Mouse (Mus musculus) heart, embryonic 16.5 days (tissue): ENCODE measurements around the gene Ccdc74a. TPM values are rescaled to one million over a fixed set of nuclear protein-coding genes. Genes with fewer than 3 reads are reported as not detected.

Source experiments
- ATAC-seq: fragments of 200-750 bp; cut with Nextera tagmentation; replicated peaks from 2 replicates; pipeline ENCODE4 v1.8.0; 2017; ENCODE audit warnings: moderate number of reproducible peaks; ENCODE audit not compliant: insufficient read depth, low FRiP score; ENCODE audit errors: extremely low read depth
- H3K27ac ChIP-seq: fragments of 300-500 bp; sonication (generic); 2 replicates; pipeline ENCODE4 v1.5.1; 2014; ENCODE audit warnings: mild to moderate bottlenecking, low read length, control low read depth, moderate library complexity
- H3K27me3 ChIP-seq: fragments of 300-500 bp; sonication (generic); 2 replicates; pipeline ENCODE4 v1.6.1; 2014; ENCODE audit warnings: low read length, mixed read lengths; ENCODE audit not compliant: control insufficient read depth, insufficient read depth
- H3K36me3 ChIP-seq: fragments of 300-500 bp; sonication (generic); 2 replicates; pipeline ENCODE4 v1.6.1; 2014; ENCODE audit not compliant: control insufficient read depth, insufficient read depth
- H3K4me1 ChIP-seq: fragments of 300-500 bp; sonication (generic); 2 replicates; pipeline ENCODE4 v1.6.1; 2014; ENCODE audit warnings: low read length, mixed read lengths; ENCODE audit not compliant: control insufficient read depth, insufficient read depth
- H3K4me2 ChIP-seq: fragments of 300-500 bp; sonication (generic); 2 replicates; pipeline ENCODE4 v1.6.1; 2014; ENCODE audit warnings: low read depth, mild to moderate bottlenecking, control low read depth, low read length
- H3K4me3 ChIP-seq: fragments of 300-500 bp; sonication (generic); 2 replicates; pipeline ENCODE4 v1.5.1; 2014; ENCODE audit warnings: mild to moderate bottlenecking, control low read depth, low read length
- H3K9ac ChIP-seq: fragments of 300-500 bp; sonication (generic); 2 replicates; pipeline ENCODE4 v1.6.1; 2014; ENCODE audit warnings: low read length, control low read depth
- H3K9me3 ChIP-seq: fragments of 300-500 bp; sonication (generic); replicated peaks from 2 replicates; pipeline ENCODE4 v1.6.1; 2016; ENCODE audit warnings: low read length; ENCODE audit not compliant: control insufficient read depth
- WGBS: fragments of 180-500 bp; shearing (Covaris S2); extraction: QIAGEN DNeasy Blood & Tissue Kit; methylation state at CpG from one replicate; pipeline ENCODE4 v1.1.7; 2014; 5-methylcytosine and 5-hydroxymethylcytosine counted together
- polyA plus RNA-seq: library from polyadenylated mRNA; unstranded; fragments of >200 nt; fragmentation: Nextera tagmentation; extraction: Ambion mirVana; gene quantifications from 2 replicates; pipeline ENCODE4 v1.2.1, GENCODE M21; 2015

The Ccdc74a gene
- polyA plus RNA-seq, 1 experiment from 2014 or later: 4.3 TPM

GRCm38 (mm10) chr16:17649925-17650605, 3.8 kb downstream of the Ccdc74a start:
- no peaks in the 10 kb centered on the region for H3K9me3 ChIP-seq
- no peak overlapping the region for H3K4me3 ChIP-seq
- H3K4me2 ChIP-seq: no peak overlapping the region
- peaks cover 12% of the 10 kb centered on the region for H3K4me1 ChIP-seq
- WGBS: 85% methylated on average over 16 of the region's 16 CpGs
- peaks cover 29% of the 10 kb centered on the region for H3K36me3 ChIP-seq
- ATAC-seq: no peak
- no peaks in the 10 kb centered on the region for H3K27me3 ChIP-seq
- H3K27ac ChIP-seq: no peak overlapping the region
- no peak overlapping the region for H3K9ac ChIP-seq

- ATAC-seq: no peak
- Histone ChIP-seq H3K9me3 (no peaks in the 10 kb centered on the region), H3K4me2 (no peak overlapping the region), H3K36me3 (peaks cover 33% of the 10 kb centered on the region), H3K27me3 (no peaks in the 10 kb centered on the region), H3K4me1 (peaks cover 12% of the 10 kb centered on the region), H3K9ac (no peak overlapping the region), H3K4me3 (no peak overlapping the region), H3K27ac (no peak overlapping the region)
- 97% methylated on average over 1 of the region's 1 CpGs for WGBS
These were observed 4.4 kb downstream of the Ccdc74a start for GRCm38 (mm10) chr16:17650711-17651110.

- H3K4me2 ChIP-seq: no peak overlapping the region
- no peak overlapping the region for H3K9ac ChIP-seq
- no peaks in the 10 kb centered on the region for H3K9me3 ChIP-seq
- H3K27me3 ChIP-seq: no peaks in the 10 kb centered on the region
- no peak for ATAC-seq
- 77% methylated on average over 4 of the region's 4 CpGs for WGBS
- H3K27ac ChIP-seq: no peak overlapping the region
- H3K4me1 ChIP-seq: peaks cover 19% of the 10 kb centered on the region
- H3K4me3 ChIP-seq: no peak overlapping the region
- peaks cover 35% of the 10 kb centered on the region for H3K36me3 ChIP-seq
These were observed 6.3 kb downstream of the Ccdc74a start for GRCm38 (mm10) chr16:17652607-17653006.

- Histone ChIP-seq H3K4me1 (peaks cover 19% of the 10 kb centered on the region), H3K27ac (no peak overlapping the region), H3K4me2 (no peak overlapping the region), H3K9me3 (no peaks in the 10 kb centered on the region), H3K4me3 (no peak overlapping the region), H3K36me3 (peaks cover 35% of the 10 kb centered on the region), H3K9ac (no peak overlapping the region), H3K27me3 (no peaks in the 10 kb centered on the region)
- 93% methylated on average over 5 of the region's 5 CpGs for WGBS
- ATAC-seq: no peak
These were observed 7.3 kb downstream of the Ccdc74a start for GRCm38 (mm10) chr16:17653601-17654000.

GRCm38 (mm10) chr16:17654188-17654795, 8.0 kb downstream of the Ccdc74a start:
- Histone ChIP-seq H3K4me3 (no peak overlapping the region), H3K4me2 (no peak overlapping the region), H3K9ac (no peak overlapping the region), H3K27ac (no peak overlapping the region), H3K27me3 (no peaks in the 10 kb centered on the region), H3K36me3 (peaks cover 35% of the 10 kb centered on the region), H3K4me1 (peaks cover 19% of the 10 kb centered on the region), H3K9me3 (no peaks in the 10 kb centered on the region)
- 90% methylated on average over 4 of the region's 4 CpGs for WGBS
- no peak for ATAC-seq

- Histone ChIP-seq H3K27me3 (no peaks in the 10 kb centered on the region), H3K4me3 (no peak overlapping the region), H3K27ac (peak overlapping the region; percentile 39; the same call in 1 of the 2 replicates), H3K9me3 (no peaks in the 10 kb centered on the region), H3K4me1 (peaks cover 19% of the 10 kb centered on the region), H3K9ac (no peak overlapping the region), H3K4me2 (no peak overlapping the region), H3K36me3 (peaks cover 34% of the 10 kb centered on the region)
- peak; percentile 38; the same call in 1 of the 2 replicates for ATAC-seq
- WGBS: 39% methylated on average over 5 of the region's 5 CpGs
These were observed 10.1 kb downstream of the Ccdc74a start for GRCm38 (mm10) chr16:17656212-17656871.

- Histone ChIP-seq H3K4me3 (no peak overlapping the region), H3K27me3 (no peaks in the 10 kb centered on the region), H3K9me3 (no peaks in the 10 kb centered on the region), H3K36me3 (peaks cover 17% of the 10 kb centered on the region), H3K9ac (no peak overlapping the region), H3K4me2 (no peak overlapping the region), H3K27ac (no peak overlapping the region), H3K4me1 (no peaks in the 10 kb centered on the region)
- no peak for ATAC-seq
These were observed 19.3 kb downstream of the Ccdc74a start for GRCm38 (mm10) chr16:17665568-17665967.

- no peak overlapping the region for H3K4me2 ChIP-seq
- no peak for ATAC-seq
- no peak overlapping the region for H3K4me3 ChIP-seq
- H3K27ac ChIP-seq: no peak overlapping the region
- H3K9ac ChIP-seq: no peak overlapping the region
- no peaks in the 10 kb centered on the region for H3K27me3 ChIP-seq
- H3K36me3 ChIP-seq: peaks cover 35% of the 10 kb centered on the region
- no peaks in the 10 kb centered on the region for H3K4me1 ChIP-seq
- H3K9me3 ChIP-seq: no peaks in the 10 kb centered on the region
These were observed 23.6 kb downstream of the Ccdc74a start for GRCm38 (mm10) chr16:17669886-17670285.

GRCm38 (mm10) chr16:17694860-17695259, 48.6 kb downstream of the Ccdc74a start:
- Histone ChIP-seq H3K4me3 (no peak overlapping the region), H3K9me3 (no peaks in the 10 kb centered on the region), H3K9ac (no peak overlapping the region), H3K4me2 (no peak overlapping the region), H3K4me1 (no peaks in the 10 kb centered on the region), H3K27ac (no peak overlapping the region), H3K36me3 (peaks cover 28% of the 10 kb centered on the region), H3K27me3 (no peaks in the 10 kb centered on the region)
- ATAC-seq: no peak
- WGBS: 89% methylated on average over 3 of the region's 3 CpGs
